Mouse (Mus musculus) kidney, adult 9 months (tissue): ENCODE results near the gene Dnhd1.

Source experiments
- DNase-seq: peaks from one replicate; pipeline ENCODE4 v3.0.0; 2022

Gene Dnhd1

DNA sequence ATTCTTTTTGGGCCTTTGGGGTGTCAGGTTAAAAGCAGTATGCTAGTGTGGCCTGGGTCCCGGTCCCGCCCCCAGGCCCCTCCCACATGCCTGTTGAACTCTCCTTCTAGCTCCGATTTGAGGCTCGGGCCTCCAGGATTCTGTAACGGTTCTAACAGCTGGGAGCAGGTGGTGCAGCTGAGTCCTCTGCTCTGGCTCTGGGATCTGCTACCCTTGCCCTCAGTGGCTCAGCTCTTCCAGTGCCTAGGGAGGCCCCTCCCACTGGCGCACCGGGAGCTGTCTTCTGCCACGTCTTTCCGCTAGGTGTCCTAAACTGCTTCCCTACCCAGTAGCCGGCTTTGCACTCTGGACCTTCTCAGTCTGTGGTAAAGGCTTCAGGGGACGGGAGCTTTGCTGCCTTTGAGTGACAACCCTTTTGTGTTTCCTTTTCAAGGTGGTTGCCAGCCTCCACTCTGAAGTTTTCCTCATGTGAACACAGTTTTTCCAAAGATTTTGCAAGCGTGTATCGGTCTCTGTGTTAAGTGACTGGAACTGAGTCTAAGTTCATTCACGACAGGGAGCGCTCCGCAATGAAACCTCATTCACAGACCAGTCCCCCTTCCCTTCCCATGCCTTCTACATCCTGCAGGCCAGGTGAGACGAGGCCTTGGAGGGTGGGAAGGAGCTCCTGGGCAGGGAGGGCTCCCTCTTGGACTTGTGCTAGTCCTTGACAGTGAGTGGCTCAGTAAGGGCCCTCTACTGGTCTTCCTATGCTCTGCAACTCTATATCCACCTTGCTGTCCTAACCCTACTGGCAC, at the start of gene Dnhd1:
Gene Dnhd1, plus strand, starts transcription at position 189 of the 797 bp plus-strand sequence.
- DNase-seq, result peak; percentile 95

DNA sequence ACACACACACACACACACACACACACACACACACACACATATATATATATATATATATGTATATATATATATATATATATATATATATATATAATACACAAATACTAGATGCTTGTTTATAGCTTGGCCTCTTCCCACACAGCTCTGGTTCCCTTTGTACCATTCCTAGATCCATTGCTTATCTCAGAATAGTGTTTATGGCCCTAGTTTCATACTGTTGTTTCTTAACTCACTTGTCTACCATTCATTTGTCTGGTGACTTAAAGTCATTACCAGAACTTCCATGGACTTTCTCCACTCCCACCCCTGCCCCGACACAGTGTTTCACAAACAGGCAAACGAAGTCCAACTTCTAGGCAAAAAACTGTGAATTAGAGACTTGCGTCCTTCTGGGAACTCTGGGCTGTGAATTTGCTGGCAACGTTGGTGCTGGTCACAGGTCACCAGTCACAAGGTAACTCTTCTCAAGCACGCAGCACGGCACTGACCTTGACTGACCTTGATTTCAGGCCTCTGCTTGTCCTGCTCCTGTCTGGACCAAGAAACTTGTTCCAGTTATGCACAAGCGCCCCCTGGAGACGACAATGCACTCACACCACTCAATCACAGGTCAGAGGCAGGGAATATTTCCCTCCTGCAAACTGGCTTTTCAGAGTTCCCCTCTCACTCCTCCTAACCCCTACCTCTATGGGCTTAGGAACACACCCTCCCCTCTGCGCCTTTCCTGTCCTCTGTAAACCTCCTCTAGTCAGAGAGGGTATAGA, 47.6 kb upstream of the Dnhd1 start:
- DNase-seq, result peak; percentile 94

DNA sequence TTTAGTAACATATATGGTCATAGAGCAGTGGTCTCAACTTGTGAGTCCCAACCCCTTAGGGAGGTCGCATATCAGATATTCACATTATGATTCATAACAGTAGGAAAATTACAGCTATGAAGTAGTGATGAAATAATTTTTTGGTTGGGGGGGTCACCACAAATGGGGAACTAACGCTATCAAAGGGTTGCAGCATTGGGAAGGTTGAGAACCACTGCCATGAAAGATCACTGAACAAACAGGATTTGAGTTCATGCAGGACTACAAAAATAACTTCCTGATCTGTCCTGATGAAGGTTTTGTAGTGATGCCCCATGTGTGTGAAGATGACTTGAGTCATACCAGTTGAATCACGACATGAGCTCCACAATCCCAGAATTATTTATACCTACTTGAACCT, 42.2 kb upstream of the Dnhd1 start:
- no peak for DNase-seq

- DNase-seq, result no peak
Observed at GRCm38 (mm10) chr7:105611767-105612166, 38.9 kb upstream of the Dnhd1 start.

GRCm38 (mm10) chr7:105614400-105614799, 36.2 kb upstream of the Dnhd1 start:
- DNase-seq, result peak; percentile 49

GRCm38 (mm10) chr7:105615720-105616119, 34.9 kb upstream of the Dnhd1 start:
- DNase-seq, result no peak

- DNase-seq, result no peak
Observed at GRCm38 (mm10) chr7:105616561-105616960, 34.1 kb upstream of the Dnhd1 start.

DNA sequence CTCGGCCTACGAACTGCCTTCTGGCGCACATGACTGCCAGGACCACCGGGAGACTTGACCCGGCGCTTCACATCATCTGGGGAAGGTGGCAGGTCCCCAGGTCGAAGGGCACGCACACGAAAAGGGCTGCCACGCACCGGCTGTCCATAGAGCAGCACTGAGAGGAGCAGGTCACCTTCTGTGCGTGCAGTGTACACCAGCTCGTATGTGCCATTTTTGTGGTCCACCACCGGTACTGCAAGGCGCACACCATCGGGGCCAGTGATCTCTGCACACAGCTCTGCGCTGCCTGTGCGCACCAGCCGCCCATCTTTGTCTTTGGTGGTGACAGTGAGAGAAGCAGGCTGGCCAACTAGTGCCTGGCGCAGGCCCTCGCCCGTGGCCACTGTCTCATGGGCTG, 32.8 kb upstream of the Dnhd1 start:
- no peak for DNase-seq

- DNase-seq, result no peak
Observed at GRCm38 (mm10) chr7:105619701-105620100, 30.9 kb upstream of the Dnhd1 start.

- no peak for DNase-seq
Observed at GRCm38 (mm10) chr7:105621053-105621452, 29.6 kb upstream of the Dnhd1 start.

DNA sequence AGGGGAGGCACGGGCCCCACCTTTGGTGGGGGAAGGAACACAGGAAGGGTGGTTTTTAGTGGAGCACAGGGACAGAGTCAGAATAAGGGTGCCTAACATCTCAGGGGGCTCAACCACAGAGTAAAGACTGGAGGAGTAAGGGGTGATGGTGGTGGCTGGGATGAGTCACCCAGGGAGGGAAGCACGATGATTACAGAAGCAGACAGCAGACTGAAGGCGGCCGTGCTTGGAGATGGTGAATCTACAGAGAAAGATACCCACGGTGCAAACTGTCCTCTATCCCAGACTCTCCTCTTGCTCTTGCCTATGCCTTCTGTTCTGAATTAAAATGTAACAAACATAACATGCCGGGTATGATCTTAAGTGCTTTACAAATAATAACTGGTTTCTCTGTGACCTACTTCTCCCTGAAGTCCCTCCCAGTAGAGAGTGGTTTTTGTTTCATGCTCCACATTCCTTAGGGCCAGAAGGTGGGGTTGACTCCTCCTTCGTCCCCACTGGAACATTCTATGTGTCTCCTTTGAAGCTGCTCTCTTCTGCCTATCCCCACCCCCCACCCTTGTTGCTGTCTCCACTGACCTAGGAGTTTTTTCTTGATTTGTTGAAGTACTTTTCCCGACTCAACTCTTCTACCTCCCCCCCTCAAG, 28.9 kb upstream of the Dnhd1 start:
- DNase-seq, result no peak

- DNase-seq, result no peak
Observed at GRCm38 (mm10) chr7:105625397-105625796, 25.2 kb upstream of the Dnhd1 start.

- peak; percentile 78 for DNase-seq
Observed at GRCm38 (mm10) chr7:105628633-105629032, 22.0 kb upstream of the Dnhd1 start.

DNA sequence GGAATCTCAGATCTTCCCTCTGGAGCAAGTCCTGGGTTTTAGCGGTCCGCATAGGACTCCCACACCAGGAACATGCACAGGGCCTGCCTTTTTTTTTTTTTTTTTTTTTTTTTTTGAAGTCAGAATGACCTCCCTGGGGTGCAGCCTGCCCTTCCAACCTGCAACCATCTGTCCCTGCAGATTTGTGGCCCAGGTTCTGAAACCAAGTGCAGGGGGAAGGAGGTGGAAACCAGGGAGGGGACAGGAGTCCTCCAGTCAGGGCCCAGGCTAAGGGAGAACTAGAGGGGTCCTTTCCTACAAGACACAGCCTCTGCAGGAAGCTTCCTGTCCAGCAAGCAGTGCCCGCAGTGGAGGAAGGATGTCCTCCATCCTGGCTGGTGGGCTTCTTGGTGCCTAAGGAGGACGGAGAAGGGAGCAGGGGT, 18.1 kb upstream of the Dnhd1 start:
- DNase-seq, result no peak

DNA sequence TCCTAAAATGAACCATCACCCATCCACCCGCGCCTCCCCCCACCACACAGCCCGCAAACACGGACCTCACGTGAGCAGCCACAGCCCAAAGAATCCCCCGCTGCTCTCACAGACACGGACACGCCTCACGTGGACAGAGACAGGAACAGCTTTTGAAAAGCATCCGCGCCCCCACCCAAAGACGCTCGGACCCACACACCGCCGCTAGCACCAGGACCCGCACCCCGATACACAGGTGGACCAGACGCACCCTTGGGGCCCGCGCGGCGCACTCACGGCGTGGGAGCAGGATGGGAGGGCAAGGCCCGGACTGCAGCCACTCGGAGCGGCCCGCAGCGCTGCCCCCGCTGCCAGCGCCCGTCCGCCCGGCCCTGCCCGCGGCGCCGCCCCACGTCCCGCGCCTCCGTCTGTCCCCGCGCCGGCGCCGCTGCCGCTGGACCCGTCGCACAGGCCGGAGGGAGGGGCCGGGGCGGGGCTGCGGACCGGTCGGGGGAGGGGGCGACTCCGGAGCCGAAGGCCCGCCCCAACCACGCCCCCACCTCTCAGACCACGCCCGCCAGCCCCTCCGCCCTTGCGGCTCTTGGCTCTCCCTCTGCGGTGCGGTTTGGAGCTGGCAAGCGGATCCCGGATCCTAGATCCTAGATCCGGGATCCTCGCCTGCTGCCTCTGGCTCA, 17.4 kb upstream of the Dnhd1 start, which contains the start of gene Trim3:
Gene Trim3, minus strand, starts transcription at position 445 of the 674 bp plus-strand sequence.
- peak; percentile 92 for DNase-seq

GRCm38 (mm10) chr7:105633801-105634135, 16.9 kb upstream of the Dnhd1 start:
- no peak for DNase-seq

GRCm38 (mm10) chr7:105634272-105634920, 16.2 kb upstream of the Dnhd1 start:
- DNase-seq, result no peak

GRCm38 (mm10) chr7:105635726-105636125, 14.9 kb upstream of the Dnhd1 start:
- DNase-seq, result no peak

- DNase-seq, result no peak
Observed at GRCm38 (mm10) chr7:105638776-105639175, 11.9 kb upstream of the Dnhd1 start.

DNA sequence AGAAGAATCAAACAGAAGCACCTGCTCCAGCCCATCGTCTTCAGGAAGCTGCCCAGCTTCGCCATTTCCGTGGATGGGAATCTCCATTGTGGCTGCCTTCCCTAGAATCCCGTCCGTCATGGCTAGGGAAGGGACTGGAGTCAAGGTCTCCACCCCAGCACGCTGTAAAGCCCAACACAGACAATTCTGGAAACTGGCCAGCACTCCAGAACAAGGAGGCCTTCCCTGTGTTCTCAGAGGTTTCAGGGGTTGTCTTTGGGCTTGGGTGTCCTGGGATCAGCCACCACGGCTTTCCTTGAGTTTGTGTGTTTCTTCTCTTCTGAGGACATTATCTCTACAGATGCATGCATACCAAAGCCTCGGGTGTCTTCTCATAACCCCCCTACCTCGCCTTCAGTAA, 11.3 kb upstream of the Dnhd1 start:
- no peak for DNase-seq

DNA sequence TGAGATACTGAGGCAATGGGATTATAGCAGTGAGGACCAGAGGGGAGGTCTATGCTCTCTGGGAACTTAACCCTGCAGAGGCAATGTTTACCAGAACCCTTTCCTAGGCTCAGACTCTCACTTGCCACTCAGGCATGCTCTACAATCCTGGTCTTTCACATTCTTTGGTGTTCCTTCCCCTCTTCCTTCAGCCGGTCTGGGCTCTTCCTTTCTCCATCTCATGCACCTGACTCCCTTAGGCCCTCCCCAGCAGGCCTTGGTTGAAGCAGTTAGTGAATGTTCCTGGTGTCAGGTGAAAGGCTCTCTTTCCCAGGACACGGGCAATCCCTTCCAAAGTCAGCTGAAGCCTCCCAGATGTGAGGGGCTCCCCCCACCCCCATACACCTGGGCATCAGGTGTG, 10.9 kb upstream of the Dnhd1 start, which contains the start of gene Timm10b:
Gene Timm10b, plus strand, starts transcription at position 301 of the 400 bp plus-strand sequence.
- no peak for DNase-seq

- peak; percentile 99 for DNase-seq
Observed at GRCm38 (mm10) chr7:105640233-105640893, 10.3 kb upstream of the Dnhd1 start, which contains the start of the genes Arfip2 and Gm45799. Gene Arfip2, minus strand, starts transcription at chr7:105640416. Gene Gm45799, plus strand, starts transcription at chr7:105640552.
